Mouse (Mus musculus): ENCODE data around the gene Asb7.

GRCm38 (mm10) chr7:66660972-66661371, 28.4 kb downstream of the Asb7 start:
- TF ChIP-seq CTCF (IDR thresholded peaks at IDR 0.05; ENCODE audit: extremely low read depth, insufficient read depth, low read length) = no peak
- no peak for TF ChIP-seq POLR2A (IDR thresholded peaks at IDR 0.05; ENCODE audit: extremely low read depth, insufficient read depth, low read length)

All from cortical plate, adult 2 months (tissue).